Mouse (Mus musculus): ENCODE measurements around the gene Uba1. TPM values are rescaled to one million over a fixed set of nuclear protein-coding genes. Genes with fewer than 3 reads are reported as not detected.

Gene Uba1
- polyA plus RNA-seq (2012; rRNA removed; ENCODE audit: low replicate concordance) = 215 and 226 TPM in 2 replicates

DNA sequence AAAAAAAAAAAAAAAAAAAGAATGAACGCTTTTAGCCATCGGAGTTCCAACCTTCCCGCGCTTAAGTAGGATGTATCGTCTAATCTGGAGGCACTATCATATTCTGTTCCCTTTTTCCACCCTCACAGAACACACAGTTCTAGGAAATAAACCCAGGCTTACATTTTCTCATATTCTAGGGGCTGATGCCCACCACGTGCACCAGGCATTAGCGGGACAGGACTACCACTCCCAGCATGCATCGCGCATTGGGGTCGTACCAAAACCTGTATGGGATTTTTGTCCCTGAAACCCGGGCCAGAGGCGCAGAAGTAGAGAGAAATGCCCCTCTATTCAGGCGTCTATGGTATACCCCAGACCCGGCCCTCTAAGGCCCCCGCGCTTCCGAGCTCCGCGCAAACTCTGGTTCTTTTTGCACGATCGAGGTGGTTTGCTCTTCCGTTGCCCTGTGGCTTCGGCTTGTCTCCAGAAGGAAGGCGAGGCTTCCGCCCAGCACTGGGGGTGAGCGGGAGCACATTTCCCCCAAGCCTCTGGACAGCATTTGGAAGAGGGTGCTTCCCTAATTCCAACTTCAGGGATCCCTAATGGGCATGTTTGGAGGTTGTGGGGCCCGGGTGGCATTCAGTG is at the start of gene Uba1:
Gene Uba1 (plus strand): TSS at position 301 of the 627 bp plus-strand sequence.

DNA sequence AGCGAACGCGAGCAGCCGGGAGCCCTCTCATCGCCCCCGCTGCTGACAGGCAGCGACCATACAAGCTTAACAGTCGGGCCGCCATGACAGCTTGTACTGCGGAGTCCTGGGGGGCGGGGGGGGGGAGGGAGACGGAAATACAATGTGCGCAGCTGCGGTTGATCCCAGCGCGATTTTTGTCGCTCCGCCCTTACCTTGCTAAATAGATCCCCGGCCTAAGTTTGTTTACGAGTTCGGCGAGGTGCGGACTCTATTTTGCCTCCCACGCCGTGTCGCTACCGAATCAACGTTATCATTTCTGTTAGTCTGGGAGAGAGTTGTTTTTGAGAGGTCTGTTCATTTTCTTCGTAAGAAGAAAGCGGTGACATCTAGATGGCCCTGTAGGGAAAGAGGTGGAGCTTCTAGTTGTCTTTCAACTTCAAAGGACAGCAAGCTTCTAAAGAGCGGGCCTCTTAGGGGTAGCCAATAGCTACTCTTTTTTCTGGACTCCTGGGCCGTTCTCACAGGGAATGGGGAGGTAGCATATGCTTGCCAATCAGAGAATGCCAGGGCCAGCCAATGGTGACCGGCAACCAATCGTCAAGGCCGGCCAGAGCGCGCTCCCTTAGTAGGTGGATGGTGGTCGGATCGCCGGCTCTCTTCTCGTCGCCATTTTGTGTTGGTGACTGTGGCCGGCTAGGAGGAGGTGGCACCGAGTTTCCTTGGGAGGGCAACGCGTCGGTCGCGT is 40.8 kb upstream of the Uba1 start, which contains the start of the genes Rbm10 and Ndufb11:
Gene Rbm10 (plus strand): TSS at position 328 of the 727 bp plus-strand sequence.
Gene Ndufb11 (minus strand): TSS at position 444 of the 727 bp plus-strand sequence.

DNA sequence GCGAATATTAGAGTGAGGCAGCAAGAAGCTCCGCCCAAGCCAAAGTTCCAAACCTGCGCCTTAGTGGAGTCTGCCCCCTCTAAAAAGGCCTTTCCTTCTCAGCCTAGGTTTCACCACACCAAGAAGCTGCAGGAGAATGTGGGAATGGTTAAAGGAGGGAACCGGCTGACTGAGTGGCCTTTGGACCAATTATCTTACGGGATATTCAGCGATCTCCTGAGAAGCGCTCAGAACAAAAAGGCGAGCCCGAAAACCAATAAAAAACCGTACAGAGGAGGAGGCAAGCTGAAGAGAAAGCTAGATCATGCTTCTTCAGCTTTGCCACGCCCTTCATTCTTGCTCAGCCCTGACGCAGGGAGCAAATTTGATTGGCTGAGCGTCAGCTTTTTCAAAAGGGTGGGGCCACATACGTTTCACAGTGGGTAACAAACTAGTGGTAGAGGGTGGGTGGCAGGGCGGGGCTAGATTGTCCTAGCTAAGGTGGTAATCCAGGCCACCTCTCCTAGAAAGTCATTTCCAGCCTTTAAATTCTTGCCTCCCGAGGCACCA is 29.5 kb downstream of the Uba1 start, which contains the start of gene Cdk16:
Gene Cdk16 (plus strand): TSS at position 436 of the 549 bp plus-strand sequence.

DNA sequence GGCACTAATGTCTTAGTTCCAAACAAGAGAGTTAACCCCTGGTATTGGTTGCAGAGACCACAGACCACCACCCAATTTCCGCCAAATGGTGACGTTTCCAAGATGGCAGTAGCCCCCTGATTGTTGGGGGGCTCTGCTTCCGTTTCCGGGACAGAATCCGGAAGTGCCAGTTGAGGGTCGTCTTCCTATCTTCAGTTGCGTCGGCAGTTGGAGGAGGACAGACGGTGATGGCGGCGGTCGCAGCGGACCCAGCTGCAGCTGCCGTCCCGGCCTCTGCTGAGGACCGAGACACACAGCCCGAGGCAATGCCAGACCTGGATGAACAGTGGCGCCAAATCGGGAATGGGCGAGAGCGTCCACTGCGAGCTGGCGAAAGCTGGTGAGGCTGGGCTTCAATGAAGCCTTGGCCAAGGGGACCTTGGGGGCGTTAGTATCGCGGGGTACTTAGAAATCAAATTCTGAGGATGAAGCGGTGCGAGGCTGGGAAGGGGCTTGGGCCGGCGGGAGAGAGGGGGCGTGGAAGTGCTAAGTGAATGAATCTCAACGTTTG is 45.7 kb downstream of the Uba1 start, which contains the start of gene Usp11:
Gene Usp11 (plus strand): TSS at position 166 of the 550 bp plus-strand sequence.

Other genes with a start within 250 kb of the Uba1 start
- 0.14 and 0.19 TPM in 2 replicates for gene Jade3, start 232.6 kb upstream of the Uba1 start, polyA plus RNA-seq (2012; rRNA removed; ENCODE audit: low replicate concordance)
- gene Rgn, start 108.5 kb upstream of the Uba1 start, polyA plus RNA-seq (2012; rRNA removed; ENCODE audit: low replicate concordance) = 0.08 and 0.14 TPM in 2 replicates
- gene Rbm10, start 40.8 kb upstream of the Uba1 start, polyA plus RNA-seq (2012; rRNA removed; ENCODE audit: low replicate concordance) = 35.0 and 43.5 TPM in 2 replicates
- 65.7 and 81.8 TPM in 2 replicates for gene Ndufb11, start 40.7 kb upstream of the Uba1 start, polyA plus RNA-seq (2012; rRNA removed; ENCODE audit: low replicate concordance)
- gene Cdk16, start 29.6 kb downstream of the Uba1 start, polyA plus RNA-seq (2012; rRNA removed; ENCODE audit: low replicate concordance) = 125 and 166 TPM in 2 replicates
- gene Usp11, start 45.6 kb downstream of the Uba1 start, polyA plus RNA-seq (2012; rRNA removed; ENCODE audit: low replicate concordance) = 1.5 and 1.6 TPM in 2 replicates
- 167 and 190 TPM in 2 replicates for gene Araf, start 139.5 kb downstream of the Uba1 start, polyA plus RNA-seq (2012; rRNA removed; ENCODE audit: low replicate concordance)
- 0.70 and 3.8 TPM in 2 replicates for gene Timp1, start 211.8 kb downstream of the Uba1 start, polyA plus RNA-seq (2012; rRNA removed; ENCODE audit: low replicate concordance)

Data from duodenum, adult 2 months (tissue).